Mouse (Mus musculus) spleen, adult 2 months (tissue): ENCODE measurements around the gene Spata2.

Experiments
- CTCF ChIP-seq: fragments of 200-500 bp; IDR thresholded peaks from 2 replicates; pipeline ENCODE4 v1.5.1; 2011; ENCODE audit warnings: mild to moderate bottlenecking, inconsistent platforms; ENCODE audit not compliant: insufficient read depth, insufficient read length, insufficient replicate concordance; ENCODE audit errors: extremely low read depth
- POLR2A ChIP-seq: fragments of 200-500 bp; IDR thresholded peaks from 2 replicates; pipeline ENCODE4 v1.6.1; 2011; ENCODE audit warnings: low read depth, low read length, inconsistent platforms

DNA sequence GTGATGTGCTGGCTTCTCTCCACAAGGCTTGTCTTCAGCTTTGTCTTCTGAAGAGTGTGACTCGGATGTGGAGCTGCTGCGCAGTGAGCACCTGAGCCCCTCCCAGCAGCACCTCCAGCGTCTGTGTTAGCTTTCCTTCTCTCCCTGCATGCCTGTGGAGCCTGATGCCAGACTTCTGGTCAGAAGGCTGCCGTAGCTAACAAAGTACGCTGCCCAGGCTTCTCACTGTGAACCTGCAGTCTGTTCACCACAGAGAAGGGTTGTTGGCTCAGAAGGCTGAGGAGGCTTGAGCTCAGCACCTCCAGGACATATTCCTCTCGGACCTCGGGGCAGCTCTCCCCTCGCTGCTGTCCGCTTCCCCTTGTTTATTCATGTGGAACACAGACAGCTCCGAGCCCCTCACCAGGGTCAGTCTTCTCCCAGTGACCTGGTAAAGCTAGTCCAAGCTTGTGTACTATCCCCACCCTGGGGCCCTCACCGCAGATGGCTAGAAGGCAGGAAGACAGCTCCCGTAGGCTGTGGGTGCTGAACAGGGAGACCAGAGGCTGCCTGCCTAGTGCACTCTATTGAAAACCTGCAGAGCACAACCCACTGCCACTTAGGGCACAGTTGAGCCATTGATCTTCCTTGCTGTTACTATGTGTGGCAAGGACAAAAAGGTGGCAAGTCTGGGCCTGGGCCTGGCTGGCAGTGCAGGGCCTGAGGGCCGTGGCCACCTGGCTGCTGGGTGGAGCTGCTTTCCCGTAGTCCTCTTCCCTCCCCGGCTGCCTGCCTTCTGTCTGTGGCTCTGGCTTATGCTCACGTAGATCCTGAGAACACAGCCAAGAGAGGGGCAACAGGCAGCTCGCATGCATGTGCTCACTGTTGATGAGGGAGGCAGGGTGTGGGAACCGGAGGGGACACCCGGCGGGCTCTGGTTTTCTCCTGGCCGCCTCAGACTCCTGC lies 43.1 kb downstream of the Spata2 start:
- TF ChIP-seq POLR2A (no peak), CTCF (no peak)
